Mouse (Mus musculus) G1E-ER4 (cell line): ENCODE measurements around the gene Ablim2. TPM values are rescaled to one million over a fixed set of nuclear protein-coding genes. Genes with fewer than 3 reads are reported as not detected.

ENCODE experiments used
- GATA1 ChIP-seq: IDR thresholded peaks from one replicate; pipeline ENCODE4 v1.8.0; 2012; ENCODE audit warnings: low read length, inconsistent platforms
- polyA plus RNA-seq: library from polyadenylated mRNA; stranded (reverse); fragments of >175 nt; gene quantifications from 2 replicates; pipeline ENCODE4 v1.2.3, GENCODE M21; 2012

Ablim2 gene
- polyA plus RNA-seq, 1 experiment: not detected

DNA sequence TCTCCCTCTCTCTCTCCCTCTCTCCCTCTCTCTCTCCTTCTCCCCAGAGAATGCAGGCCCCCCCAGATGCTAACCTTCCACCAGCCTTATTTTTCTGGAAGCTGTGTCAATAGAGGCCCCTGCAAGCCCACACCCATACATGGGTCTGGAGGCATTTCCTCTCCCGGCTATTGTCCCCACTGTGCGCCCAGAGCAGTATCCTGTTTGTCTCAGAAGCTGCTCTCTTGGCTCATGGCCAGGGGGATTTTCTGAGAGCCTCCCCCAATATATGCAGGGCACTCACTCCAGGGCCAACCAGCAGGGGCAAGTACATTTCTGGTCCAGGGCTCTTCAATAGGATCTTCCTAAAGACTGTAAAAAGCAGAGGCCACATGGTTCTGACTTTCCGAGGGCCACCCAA is 27.8 kb upstream of the Ablim2 start:
- TF ChIP-seq GATA1: no peak

- no peak for TF ChIP-seq GATA1
These were observed 27.1 kb upstream of the Ablim2 start for GRCm38 (mm10) chr5:35730552-35730951.

GRCm38 (mm10) chr5:35731006-35731405 is 26.7 kb upstream of the Ablim2 start:
- no peak for TF ChIP-seq GATA1

- no peak for TF ChIP-seq GATA1
These were observed 24.2 kb upstream of the Ablim2 start for GRCm38 (mm10) chr5:35733523-35733922.

DNA sequence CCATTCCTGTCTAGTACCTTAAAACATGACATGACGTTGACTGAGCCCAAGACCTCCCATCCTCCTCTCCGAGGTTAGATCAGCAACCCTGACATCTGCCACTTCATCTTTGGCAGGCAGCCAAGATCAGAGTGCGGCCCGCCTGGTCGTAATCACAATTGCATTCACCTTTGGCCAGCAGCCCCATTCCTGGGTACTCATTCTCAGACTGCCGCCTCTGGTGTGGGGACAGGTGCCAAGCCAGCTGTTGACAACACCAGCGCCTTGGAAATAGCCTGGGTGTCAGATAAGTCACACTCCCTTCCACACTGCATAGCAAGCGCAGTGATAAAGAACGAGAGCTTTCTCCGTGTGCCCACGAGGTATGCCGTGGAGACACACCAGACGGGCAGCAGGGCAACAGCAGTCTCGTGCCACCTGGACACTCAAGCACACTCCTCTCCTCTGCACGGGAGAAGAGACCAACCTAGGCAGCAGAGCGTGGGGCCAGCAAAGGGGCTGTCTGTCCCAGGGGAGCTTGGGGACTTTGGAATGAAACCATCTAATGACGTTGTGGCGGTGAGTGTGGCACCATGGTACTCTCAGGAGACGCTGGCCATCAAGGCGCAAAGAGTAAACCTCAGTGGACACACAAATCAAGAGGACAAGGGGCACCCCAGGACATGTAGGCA is 20.3 kb upstream of the Ablim2 start:
- no peak for TF ChIP-seq GATA1

DNA sequence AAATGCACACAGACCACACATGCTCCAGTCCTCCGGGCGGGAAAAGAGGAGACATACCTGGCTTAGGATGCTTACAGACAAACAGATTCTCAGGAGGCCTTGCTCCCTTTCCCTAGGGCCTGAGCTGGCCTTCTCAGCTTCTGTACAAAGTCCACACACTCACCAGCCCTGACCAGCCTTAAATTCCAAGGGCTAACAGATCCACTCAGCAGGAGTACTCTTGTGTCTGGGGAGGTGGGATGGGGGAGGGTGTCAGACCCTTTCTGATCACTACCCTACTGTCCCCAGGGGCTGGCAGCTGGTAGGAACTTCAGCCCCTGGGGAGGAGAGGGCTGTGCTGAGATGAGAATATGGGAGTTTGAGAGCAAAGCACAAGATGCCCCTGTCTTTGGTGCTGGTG is 18.7 kb upstream of the Ablim2 start:
- TF ChIP-seq GATA1: no peak

GRCm38 (mm10) chr5:35739536-35740278 is 18.0 kb upstream of the Ablim2 start, which contains the start of gene Sh3tc1:
Gene Sh3tc1 (minus strand): TSS chr5:35739987.
- TF ChIP-seq GATA1: no peak

- no peak for TF ChIP-seq GATA1
These were observed 17.0 kb upstream of the Ablim2 start for GRCm38 (mm10) chr5:35740716-35741115.

DNA sequence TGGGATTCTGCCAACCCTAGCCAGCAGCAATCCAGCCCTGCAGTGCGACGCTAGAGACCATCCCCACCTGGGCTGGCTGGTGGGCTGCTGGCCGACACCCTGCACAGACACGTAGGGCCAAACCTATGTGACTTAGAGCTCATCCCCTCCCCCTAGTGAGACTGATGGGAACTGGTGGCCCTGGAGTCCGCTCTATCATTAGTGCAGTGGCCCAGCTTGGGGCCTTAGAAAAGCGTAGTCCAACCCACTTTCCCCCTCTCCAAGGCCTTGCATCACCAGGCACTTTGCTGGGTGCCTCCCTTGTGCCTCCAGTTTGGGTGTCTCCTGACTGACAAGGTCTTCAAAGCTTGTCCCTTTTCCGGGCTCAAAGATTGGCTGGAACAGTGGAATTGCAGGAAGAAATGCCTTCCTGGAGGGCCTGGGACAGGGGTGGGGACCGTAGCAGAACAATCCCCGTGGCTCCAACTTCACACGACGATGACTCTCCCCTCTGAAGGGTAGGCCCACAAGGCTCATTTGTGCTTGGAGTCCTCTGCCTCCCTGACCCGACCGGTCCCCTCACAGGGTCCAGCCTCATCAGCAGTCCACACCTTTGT is 16.4 kb upstream of the Ablim2 start:
- no peak for TF ChIP-seq GATA1

DNA sequence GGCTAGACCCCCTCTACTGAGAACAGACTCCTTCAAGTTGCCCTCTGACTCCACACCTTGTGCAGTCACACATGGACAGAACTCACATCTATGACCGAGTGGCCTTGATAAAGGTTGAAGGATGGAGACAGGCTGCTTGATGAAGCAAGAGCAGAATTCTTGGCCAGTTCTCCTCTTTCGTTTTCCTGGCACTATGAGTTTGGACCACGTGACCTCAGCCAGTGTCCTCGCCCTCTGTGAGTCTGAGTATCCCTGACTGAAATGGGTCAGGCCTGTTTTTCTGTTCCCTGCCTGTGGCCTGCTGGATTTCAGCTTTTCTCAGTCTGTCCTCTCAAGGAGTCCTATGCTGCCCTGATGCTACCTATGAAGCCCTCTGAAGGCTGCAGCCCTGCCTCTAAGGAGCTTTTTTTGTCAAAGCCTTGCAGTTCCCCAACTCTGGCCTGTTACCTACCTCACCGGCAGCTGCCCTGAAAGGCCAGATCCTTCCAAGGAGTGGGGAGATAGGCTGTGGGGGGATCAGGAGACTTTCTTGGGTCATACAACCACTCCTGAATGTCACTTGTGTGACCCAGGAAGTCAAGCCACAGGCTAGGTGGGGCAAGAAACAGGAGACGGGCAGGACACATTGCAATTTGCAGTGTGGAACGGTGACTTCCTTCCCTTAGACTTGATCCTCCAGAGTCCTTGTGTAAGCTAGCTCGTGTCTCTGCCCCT is 14.3 kb upstream of the Ablim2 start:
- no peak for TF ChIP-seq GATA1

GRCm38 (mm10) chr5:35743990-35744722 is 13.5 kb upstream of the Ablim2 start:
- TF ChIP-seq GATA1: no peak

DNA sequence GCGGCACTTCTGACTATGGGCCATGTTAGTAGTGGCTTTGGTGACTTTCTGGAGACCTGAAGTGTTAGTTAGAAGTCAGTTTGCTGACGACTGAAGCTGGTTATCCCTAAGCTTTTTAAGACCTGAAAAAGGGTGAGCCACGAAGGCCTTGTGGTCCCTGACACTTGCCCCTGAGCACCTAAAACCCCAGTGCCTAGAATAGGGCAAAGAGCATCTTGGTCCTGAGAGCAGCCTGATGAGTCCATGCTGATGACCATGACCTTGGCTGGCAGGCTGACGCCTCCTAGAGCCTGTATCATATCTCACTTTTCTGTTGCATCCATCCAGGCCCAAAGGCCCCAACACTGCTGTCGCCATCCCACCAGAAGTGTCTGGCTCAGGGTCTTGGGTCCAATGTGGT is 12.3 kb upstream of the Ablim2 start:
- no peak for TF ChIP-seq GATA1

GRCm38 (mm10) chr5:35746910-35747309 is 10.8 kb upstream of the Ablim2 start:
- no peak for TF ChIP-seq GATA1

- TF ChIP-seq GATA1: no peak
These were observed 8.3 kb upstream of the Ablim2 start for GRCm38 (mm10) chr5:35749416-35749815.

GRCm38 (mm10) chr5:35750026-35750425 is 7.7 kb upstream of the Ablim2 start:
- TF ChIP-seq GATA1: no peak
